Mouse (Mus musculus): ENCODE measurements around the gene Edem3. TPM values are rescaled to one million over a fixed set of nuclear protein-coding genes. Genes with fewer than 3 reads are reported as not detected.
"Not testable (repeated sequence)": the region's sequence is repeated elsewhere in the genome, so short reads cannot be mapped to it uniquely, and the experiment has no call there.

Edem3 gene
- polyA plus RNA-seq, 1 experiment from 2014 or later, result 10.1 TPM

- ATAC-seq (no peak), DNase-seq (ENCODE audit: low spot score) (no peak)
- H3K27ac ChIP-seq (ENCODE audit: low read length), result no peak overlapping the region
- TF ChIP-seq EP300 (IDR thresholded peaks at IDR 0.05) (no peak), CTCF (IDR thresholded peaks at IDR 0.05) (no peak)
- no peaks in the 10 kb centered on the region for H3K4me1 ChIP-seq (ENCODE audit: insufficient read depth, low read depth, low read length)
- H3K27me3 ChIP-seq (replicated peaks; ENCODE audit: insufficient read depth, low read length), result no peaks in the 10 kb centered on the region
- H3K36me3 ChIP-seq (ENCODE audit: insufficient read depth, low read length), result 0 out of 2 replicates have a peak, but pooled peaks cover 2% of the 10 kb centered on the region
- no peak overlapping the region for H3K4me2 ChIP-seq (replicated peaks; ENCODE audit: low read depth, low read length)
- H3K4me3 ChIP-seq (ENCODE audit: low read depth, low read length), result no peak overlapping the region
- H3K9ac ChIP-seq (replicated peaks; ENCODE audit: low read depth), result no peak overlapping the region
- 58% methylated on average over 7 of the region's 7 CpGs for WGBS
- no peaks in the 10 kb centered on the region for H3K9me3 ChIP-seq (ENCODE audit: low read length)
These were observed 69.9 kb downstream of the Edem3 start for GRCm38 (mm10) chr1:151825065-151825464.

GRCm38 (mm10) chr1:151831791-151832190 is 76.6 kb downstream of the Edem3 start:
- DNase-seq (ENCODE audit: low spot score) (no peak), ATAC-seq (no peak)
- H3K9me3 ChIP-seq (ENCODE audit: low read length), result no peaks in the 10 kb centered on the region
- WGBS, result 78% methylated on average over 3 of the region's 3 CpGs
- H3K4me1 ChIP-seq (ENCODE audit: insufficient read depth, low read depth, low read length), result no peaks in the 10 kb centered on the region
- no peak overlapping the region for H3K9ac ChIP-seq (replicated peaks; ENCODE audit: low read depth)
- no peak overlapping the region for H3K4me2 ChIP-seq (replicated peaks; ENCODE audit: low read depth, low read length)
- TF ChIP-seq EP300 (IDR thresholded peaks at IDR 0.05), result no peak
- TF ChIP-seq CTCF (IDR thresholded peaks at IDR 0.05), result no peak
- H3K4me3 ChIP-seq (ENCODE audit: low read depth, low read length), result no peak overlapping the region
- H3K36me3 ChIP-seq (ENCODE audit: insufficient read depth, low read length), result no peaks in the 10 kb centered on the region
- no peaks in the 10 kb centered on the region for H3K27me3 ChIP-seq (replicated peaks; ENCODE audit: insufficient read depth, low read length)
- no peak overlapping the region for H3K27ac ChIP-seq (ENCODE audit: low read length)

GRCm38 (mm10) chr1:151835261-151835660 is 80.1 kb downstream of the Edem3 start:
- WGBS, result 86% methylated on average over 4 of the region's 4 CpGs
- Histone ChIP-seq H3K4me1 (ENCODE audit: insufficient read depth, low read depth, low read length) (no peaks in the 10 kb centered on the region), H3K9ac (replicated peaks; ENCODE audit: low read depth) (no peak overlapping the region), H3K27ac (ENCODE audit: low read length) (no peak overlapping the region), H3K9me3 (ENCODE audit: low read length) (no peaks in the 10 kb centered on the region), H3K27me3 (replicated peaks; ENCODE audit: insufficient read depth, low read length) (no peaks in the 10 kb centered on the region), H3K4me2 (replicated peaks; ENCODE audit: low read depth, low read length) (no peak overlapping the region), H3K36me3 (ENCODE audit: insufficient read depth, low read length) (no peaks in the 10 kb centered on the region), H3K4me3 (ENCODE audit: low read depth, low read length) (no peak overlapping the region)
- ATAC-seq (no peak), DNase-seq (ENCODE audit: low spot score) (no peak)
- TF ChIP-seq EP300 (IDR thresholded peaks at IDR 0.05), result no peak

GRCm38 (mm10) chr1:151840345-151840744 is 85.2 kb downstream of the Edem3 start:
- H3K9me3 ChIP-seq (ENCODE audit: low read length); DNase-seq (ENCODE audit: low spot score); ATAC-seq; H3K36me3 ChIP-seq (ENCODE audit: insufficient read depth, low read length); H3K4me1 ChIP-seq (ENCODE audit: insufficient read depth, low read depth, low read length); H3K27ac ChIP-seq (ENCODE audit: low read length); H3K4me3 ChIP-seq (ENCODE audit: low read depth, low read length); H3K4me2 ChIP-seq (replicated peaks; ENCODE audit: low read depth, low read length); H3K27me3 ChIP-seq (replicated peaks; ENCODE audit: insufficient read depth, low read length); H3K9ac ChIP-seq (replicated peaks; ENCODE audit: low read depth): not testable (repeated sequence)
- 90% methylated on average over 1 of the region's 1 CpGs for WGBS

GRCm38 (mm10) chr1:151845252-151845832 is 90.2 kb downstream of the Edem3 start:
- Histone ChIP-seq H3K9me3 (ENCODE audit: low read length) (no peaks in the 10 kb centered on the region), H3K27ac (ENCODE audit: low read length) (no peak overlapping the region), H3K4me1 (ENCODE audit: insufficient read depth, low read depth, low read length) (no peaks in the 10 kb centered on the region), H3K4me3 (ENCODE audit: low read depth, low read length) (no peak overlapping the region), H3K27me3 (replicated peaks; ENCODE audit: insufficient read depth, low read length) (no peaks in the 10 kb centered on the region), H3K4me2 (replicated peaks; ENCODE audit: low read depth, low read length) (no peak overlapping the region), H3K36me3 (ENCODE audit: insufficient read depth, low read length) (no peaks in the 10 kb centered on the region), H3K9ac (replicated peaks; ENCODE audit: low read depth) (no peak overlapping the region)
- TF ChIP-seq EP300 (IDR thresholded peaks at IDR 0.05), result no peak
- TF ChIP-seq CTCF (IDR thresholded peaks at IDR 0.05), result no peak
- WGBS, result 74% methylated on average over 17 of the region's 17 CpGs
- DNase-seq (ENCODE audit: low spot score) (no peak), ATAC-seq (no peak)

- WGBS, result 70% methylated on average over 19 of the region's 19 CpGs
- Histone ChIP-seq H3K4me1 (ENCODE audit: insufficient read depth, low read depth, low read length) (no peaks in the 10 kb centered on the region), H3K27ac (ENCODE audit: low read length) (no peak overlapping the region), H3K9ac (replicated peaks; ENCODE audit: low read depth) (no peak overlapping the region), H3K4me2 (replicated peaks; ENCODE audit: low read depth, low read length) (no peak overlapping the region), H3K36me3 (ENCODE audit: insufficient read depth, low read length) (no peaks in the 10 kb centered on the region), H3K4me3 (ENCODE audit: low read depth, low read length) (no peak overlapping the region), H3K9me3 (ENCODE audit: low read length) (no peaks in the 10 kb centered on the region), H3K27me3 (replicated peaks; ENCODE audit: insufficient read depth, low read length) (no peaks in the 10 kb centered on the region)
- no peak for ATAC-seq
- no peak for DNase-seq (ENCODE audit: low spot score)
- peak; percentile 56 for TF ChIP-seq CTCF (IDR thresholded peaks at IDR 0.05)
- no peak for TF ChIP-seq EP300 (IDR thresholded peaks at IDR 0.05)
These were observed 91.0 kb downstream of the Edem3 start for GRCm38 (mm10) chr1:151845926-151846782.
